Mouse (Mus musculus): ENCODE results near the gene Hpca. TPM values are rescaled to one million over a fixed set of nuclear protein-coding genes. Genes with fewer than 3 reads are reported as not detected.

The Hpca gene
- polyA plus RNA-seq, 1 experiment, result 1,156 TPM

- TF ChIP-seq CTCF (IDR thresholded peaks at IDR 0.05; ENCODE audit: extremely low read depth, insufficient read depth, low read length) (no peak), POLR2A (IDR thresholded peaks at IDR 0.05; ENCODE audit: extremely low read depth, insufficient read depth, low read length) (no peak)
- Histone ChIP-seq H3K4me3 (ENCODE audit: insufficient read depth, low read length) (no peak overlapping the region), H3K27ac (ENCODE audit: insufficient read depth, low read length) (no peak overlapping the region), H3K4me1 (ENCODE audit: control insufficient read depth, insufficient read depth, low read length) (peaks cover 11% of the 10 kb centered on the region)
These were observed 6.9 kb upstream of the Hpca start for GRCm38 (mm10) chr4:129128582-129129338.

- H3K27ac ChIP-seq (ENCODE audit: insufficient read depth, low read length), result no peak overlapping the region
- no peak overlapping the region for H3K4me3 ChIP-seq (ENCODE audit: insufficient read depth, low read length)
- TF ChIP-seq CTCF (IDR thresholded peaks at IDR 0.05; ENCODE audit: extremely low read depth, insufficient read depth, low read length), result no peak
- TF ChIP-seq POLR2A (IDR thresholded peaks at IDR 0.05; ENCODE audit: extremely low read depth, insufficient read depth, low read length), result no peak
- peaks cover 14% of the 10 kb centered on the region for H3K4me1 ChIP-seq (ENCODE audit: control insufficient read depth, insufficient read depth, low read length)
These were observed 4.1 kb upstream of the Hpca start for GRCm38 (mm10) chr4:129125736-129126451.

GRCm38 (mm10) chr4:129124652-129125146 lies 2.9 kb upstream of the Hpca start:
- H3K4me1 ChIP-seq (ENCODE audit: control insufficient read depth, insufficient read depth, low read length), result peaks cover 14% of the 10 kb centered on the region

GRCm38 (mm10) chr4:129122719-129123118 lies 883 bp upstream of the Hpca start:
- no peak for TF ChIP-seq POLR2A (IDR thresholded peaks at IDR 0.05; ENCODE audit: extremely low read depth, insufficient read depth, low read length)
- no peak for TF ChIP-seq CTCF (IDR thresholded peaks at IDR 0.05; ENCODE audit: extremely low read depth, insufficient read depth, low read length)
- H3K27ac ChIP-seq (ENCODE audit: insufficient read depth, low read length), result no peak overlapping the region
- H3K4me1 ChIP-seq (ENCODE audit: control insufficient read depth, insufficient read depth, low read length), result peaks cover 6% of the 10 kb centered on the region
- H3K4me3 ChIP-seq (ENCODE audit: insufficient read depth, low read length), result no peak overlapping the region

More at GRCm38 (mm10) chr4:129124652-129125146, 2.9 kb upstream of the Hpca start:
- Histone ChIP-seq H3K27ac (ENCODE audit: insufficient read depth, low read length) (no peak overlapping the region), H3K4me3 (ENCODE audit: insufficient read depth, low read length) (no peak overlapping the region)
- TF ChIP-seq POLR2A (IDR thresholded peaks at IDR 0.05; ENCODE audit: extremely low read depth, insufficient read depth, low read length) (no peak), CTCF (IDR thresholded peaks at IDR 0.05; ENCODE audit: extremely low read depth, insufficient read depth, low read length) (no peak)

GRCm38 (mm10) chr4:129122107-129122506 lies 271 bp upstream of the Hpca start:
- H3K4me3 ChIP-seq (ENCODE audit: insufficient read depth, low read length), result peak overlapping the region; percentile 79; the same call in 1 of the 2 replicates
- TF ChIP-seq POLR2A (IDR thresholded peaks at IDR 0.05; ENCODE audit: extremely low read depth, insufficient read depth, low read length), result no peak
- TF ChIP-seq CTCF (IDR thresholded peaks at IDR 0.05; ENCODE audit: extremely low read depth, insufficient read depth, low read length), result no peak
- no peak overlapping the region for H3K27ac ChIP-seq (ENCODE audit: insufficient read depth, low read length)
- peaks cover 6% of the 10 kb centered on the region for H3K4me1 ChIP-seq (ENCODE audit: control insufficient read depth, insufficient read depth, low read length)

GRCm38 (mm10) chr4:129120520-129121445 lies 1.1 kb downstream of the Hpca start:
- no peak for TF ChIP-seq CTCF (IDR thresholded peaks at IDR 0.05; ENCODE audit: extremely low read depth, insufficient read depth, low read length)
- no peak for TF ChIP-seq POLR2A (IDR thresholded peaks at IDR 0.05; ENCODE audit: extremely low read depth, insufficient read depth, low read length)
- peaks cover 8% of the 10 kb centered on the region for H3K4me1 ChIP-seq (ENCODE audit: control insufficient read depth, insufficient read depth, low read length)
- H3K4me3 ChIP-seq (ENCODE audit: insufficient read depth, low read length), result peak overlapping the region; percentile 79
- H3K27ac ChIP-seq (ENCODE audit: insufficient read depth, low read length), result peak overlapping the region; percentile 85

GRCm38 (mm10) chr4:129119708-129120107 lies 2.1 kb downstream of the Hpca start:
- TF ChIP-seq CTCF (IDR thresholded peaks at IDR 0.05; ENCODE audit: extremely low read depth, insufficient read depth, low read length) (0 out of 2 replicates have a peak, but pooled peaks have one; percentile 2), POLR2A (IDR thresholded peaks at IDR 0.05; ENCODE audit: extremely low read depth, insufficient read depth, low read length) (peak; percentile 15; the same call in 1 of the 2 replicates)
- Histone ChIP-seq H3K4me1 (ENCODE audit: control insufficient read depth, insufficient read depth, low read length) (peaks cover 6% of the 10 kb centered on the region), H3K27ac (ENCODE audit: insufficient read depth, low read length) (peak overlapping the region; percentile 2; the same call in 1 of the 2 replicates), H3K4me3 (ENCODE audit: insufficient read depth, low read length) (peak overlapping the region; percentile 79)

GRCm38 (mm10) chr4:129117720-129118510 lies 3.9 kb downstream of the Hpca start:
- peak overlapping the region; percentile 79; the same call in 1 of the 2 replicates for H3K4me3 ChIP-seq (ENCODE audit: insufficient read depth, low read length)
- no peak overlapping the region for H3K27ac ChIP-seq (ENCODE audit: insufficient read depth, low read length)
- H3K4me1 ChIP-seq (ENCODE audit: control insufficient read depth, insufficient read depth, low read length), result peaks cover 6% of the 10 kb centered on the region
- TF ChIP-seq POLR2A (IDR thresholded peaks at IDR 0.05; ENCODE audit: extremely low read depth, insufficient read depth, low read length) (no peak), CTCF (IDR thresholded peaks at IDR 0.05; ENCODE audit: extremely low read depth, insufficient read depth, low read length) (no peak)

Data from cortical plate, adult 2 months (tissue).